In genomic region chr17:88405076-88405475, GRCm38 (mm10) we compare ENCODE assay signal across 8 mouse cellular contexts. TPM values are rescaled to one million over a fixed set of nuclear protein-coding genes. Genes with fewer than 3 reads are reported as not detected.
DNase-seq lines count a peak whose midpoint lies in the region; ATAC-seq and TF ChIP-seq lines count a peak whose summit lies in the region.

No protein-coding gene starts in this region.

- DNase-seq in thymus, postnatal 14 days: peak; percentile 15
- DNase-seq in thymus, postnatal 10 days (ENCODE audit: low spot score in 2 of 2): no peak
- no peak for DNase-seq in liver, postnatal 0 days
- no peak for DNase-seq in adrenal gland, adult 18-20 months (ENCODE audit: low spot score in 2 of 2)
- DNase-seq in left cerebral cortex, adult 11 months (ENCODE audit: low spot score): no peak
- no peak for DNase-seq in testis, postnatal 10 days (ENCODE audit: low spot score)
- no peak for DNase-seq in lung, postnatal 25 days (ENCODE audit: low spot score)

- no peaks in the 10 kb centered on the region for H3K27me3 ChIP-seq in forebrain, embryonic 15.5 days
- no peaks in the 10 kb centered on the region for H3K27me3 ChIP-seq in liver, postnatal 0 days (ENCODE audit: insufficient read depth, low read length)

- peaks cover 27% of the 10 kb centered on the region for H3K4me1 ChIP-seq in forebrain, embryonic 15.5 days
- no peaks in the 10 kb centered on the region for H3K4me1 ChIP-seq in liver, postnatal 0 days (ENCODE audit: insufficient read depth)

- no peaks in the 10 kb centered on the region for H3K36me3 ChIP-seq in forebrain, embryonic 15.5 days
- no peaks in the 10 kb centered on the region for H3K36me3 ChIP-seq in liver, postnatal 0 days (replicated peaks; ENCODE audit: insufficient read depth, low read length)

- H3K27ac ChIP-seq in forebrain, embryonic 15.5 days (replicated peaks): peak overlapping the region; percentile 21; the same call in 1 of the 2 replicates
- no peak overlapping the region for H3K27ac ChIP-seq in liver, postnatal 0 days (ENCODE audit: low read depth)

- H3K9ac ChIP-seq in forebrain, embryonic 15.5 days (replicated peaks): no peak overlapping the region
- no peak overlapping the region for H3K9ac ChIP-seq in liver, postnatal 0 days (replicated peaks)

- peak; percentile 27 for ATAC-seq in forebrain, embryonic 15.5 days (replicated peaks)
- no peak for ATAC-seq in liver, postnatal 0 days

- no peaks in the 10 kb centered on the region for H3K9me3 ChIP-seq in forebrain, embryonic 15.5 days
- no peaks in the 10 kb centered on the region for H3K9me3 ChIP-seq in liver, postnatal 0 days (ENCODE audit: low read length)

- no peak for TF ChIP-seq EP300 in liver, postnatal 0 days (IDR thresholded peaks at IDR 0.05; ENCODE audit: low read depth)

- peak overlapping the region; percentile 32 for H3K4me2 ChIP-seq in forebrain, embryonic 15.5 days (replicated peaks)
- H3K4me2 ChIP-seq in liver, postnatal 0 days (ENCODE audit: low read depth, low read length): peak overlapping the region; percentile 54

- no peak for TF ChIP-seq CTCF in liver, postnatal 0 days (IDR thresholded peaks at IDR 0.05; ENCODE audit: low read depth)

- WGBS in forebrain, embryonic 15.5 days: 31% methylated on average over 19 of the region's 19 CpGs
- 25% methylated on average over 19 of the region's 19 CpGs for WGBS in liver, postnatal 0 days (ENCODE audit: insufficient replicate concordance)

- peak overlapping the region; percentile 18 for H3K4me3 ChIP-seq in forebrain, embryonic 15.5 days
- peak overlapping the region; percentile 1; the same call in 1 of the 2 replicates for H3K4me3 ChIP-seq in liver, postnatal 0 days (ENCODE audit: low read depth, low read length)

RNA-seq across cellular contexts. Expression of gene Foxn2, which starts 35.4 kb away (rescaled TPM):
- 10.7 TPM in 2 replicates for polyA plus RNA-seq in forebrain, embryonic 15.5 days (2015; fragmentation: Nextera tagmentation; extraction: Ambion mirVana)
- 6.6 and 6.8 TPM in 2 replicates for polyA plus RNA-seq in liver, postnatal 0 days (2015; fragmentation: Nextera tagmentation; extraction: Ambion mirVana)
- 10 to 100 TPM; 19.0 to 20.9 TPM for total RNA-seq in adrenal gland, adult 18-20 months (2021)
